Mouse (Mus musculus) gastrocnemius, postnatal 4 days (tissue): Measurements from ENCODE around the gene Pacsin2. TPM values are rescaled to one million over a fixed set of nuclear protein-coding genes. Genes with fewer than 3 reads are reported as not detected.

Experiments
- DNase-seq, 2 experiments: peaks; one replicate each; pipeline ENCODE4 v3.0.0; 2021 to 2022; ENCODE audit warnings: low spot score in 2 of 2, mixed read lengths in 2 of 2
- total RNA-seq, 2 experiments: library from RNA; stranded (reverse); gene quantifications; 2 replicates each; pipeline ENCODE4 v1.2.3; 2021

Pacsin2 gene
- total RNA-seq, 2 experiments from 2014 or later, result 62.7 to 66.9 TPM

DNA sequence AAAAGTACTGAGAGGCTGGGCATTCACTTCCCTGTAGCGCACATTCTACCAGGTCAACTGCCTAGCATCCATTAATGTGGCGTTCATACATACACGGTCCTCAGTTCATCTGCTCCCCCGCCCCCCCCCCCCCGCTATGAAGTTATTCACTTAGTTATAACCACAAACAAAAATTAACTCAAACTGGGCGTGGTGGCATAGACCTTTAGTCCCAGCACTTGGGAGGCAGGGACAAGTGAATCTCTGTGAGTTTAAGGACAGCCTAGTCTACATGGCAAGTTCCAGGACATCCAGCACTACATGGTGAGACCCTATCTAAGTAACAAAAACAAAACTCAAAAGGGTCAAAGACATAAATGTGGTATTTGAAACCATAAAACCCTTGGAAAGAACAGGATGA is 125.5 kb downstream of the Pacsin2 start:
- no peak for DNase-seq

DNA sequence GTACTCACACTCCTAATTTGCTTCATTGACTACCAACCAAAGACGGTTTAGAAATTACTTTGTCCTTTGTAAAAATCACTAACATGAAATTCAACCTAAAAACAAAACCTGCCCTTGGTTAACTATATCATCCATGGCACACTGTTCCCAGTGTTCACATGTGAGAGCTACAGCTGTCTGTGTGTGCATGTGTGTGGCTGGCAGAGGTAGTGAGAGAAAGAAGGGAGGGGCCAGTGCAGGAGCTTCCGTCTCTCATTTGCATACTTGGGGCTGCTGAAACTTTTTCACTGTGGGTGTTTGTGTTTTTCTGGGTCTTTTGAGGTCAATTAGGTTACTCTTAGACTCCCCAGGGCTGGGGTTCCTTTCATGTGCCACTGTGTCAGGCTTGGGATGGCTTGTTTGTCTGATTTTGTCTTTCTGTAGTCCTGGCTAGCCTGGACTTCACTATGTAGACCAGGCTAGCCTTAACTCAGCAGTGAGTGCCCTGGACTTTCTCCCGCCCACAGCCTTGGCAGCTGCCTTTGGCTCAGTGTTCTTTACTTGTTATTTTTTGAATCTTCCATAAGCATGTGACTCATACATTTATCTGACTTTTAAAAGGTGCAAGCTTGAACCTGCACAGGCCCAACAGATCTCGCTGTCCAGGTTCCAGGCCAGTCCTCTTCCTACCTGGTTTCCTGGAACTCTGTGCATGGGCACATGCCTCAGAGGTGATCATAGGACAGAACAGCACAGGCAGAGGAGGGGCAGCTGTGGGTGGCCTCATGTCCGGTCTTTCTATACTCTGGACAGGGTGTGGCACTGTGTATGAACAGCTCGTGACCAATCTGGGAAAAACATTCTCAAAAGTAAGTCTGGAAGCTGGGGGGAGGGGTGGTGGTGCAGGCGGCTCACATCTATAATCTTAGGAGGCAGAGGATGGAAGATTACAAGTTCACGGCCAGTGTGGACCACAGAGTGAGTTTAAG is 126.2 kb downstream of the Pacsin2 start:
- DNase-seq, result no peak

DNA sequence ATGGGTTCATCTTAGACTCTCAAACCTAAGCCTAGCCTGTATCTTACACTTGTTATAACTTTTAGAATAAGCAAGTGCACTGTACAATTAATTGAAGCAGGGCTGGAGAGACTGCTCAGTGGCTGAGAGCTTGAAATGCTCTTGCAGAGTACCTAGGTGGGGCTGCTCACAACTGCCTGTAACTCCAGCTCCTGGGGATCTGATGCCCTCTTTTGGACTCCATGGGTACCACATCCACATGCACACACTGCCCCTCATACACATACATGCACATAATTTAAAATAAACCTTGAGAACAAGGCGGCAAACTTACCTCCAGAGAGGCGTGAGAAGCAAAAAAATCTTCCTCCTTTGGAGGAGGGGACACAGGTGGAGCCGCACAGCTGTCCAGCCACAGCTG is 132.0 kb downstream of the Pacsin2 start:
- no peak for DNase-seq

DNA sequence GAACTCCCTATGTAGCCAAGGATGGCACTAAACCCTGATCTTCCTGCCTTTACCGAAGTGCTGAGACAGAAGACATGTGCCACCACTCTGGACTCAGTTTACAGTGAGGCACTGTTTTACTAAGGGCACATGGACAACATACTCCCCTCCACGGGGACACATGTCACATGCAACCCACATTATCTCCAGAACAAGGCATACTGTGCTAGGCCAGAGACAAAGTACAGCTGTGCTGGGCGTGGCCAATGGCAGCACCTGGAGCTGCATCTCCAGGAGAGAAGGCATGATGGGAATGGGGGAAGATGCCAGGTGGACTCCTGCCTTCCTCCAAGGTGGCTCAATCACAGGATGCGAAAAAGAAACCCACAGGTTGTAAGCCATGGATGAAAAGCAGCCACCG is 135.5 kb downstream of the Pacsin2 start:
- no peak for DNase-seq

Other genes with a start within 250 kb of the Pacsin2 start
- gene A4galt, start 212.8 kb downstream of the Pacsin2 start, total RNA-seq, result 10 to 100 TPM in 1 of 2 experiments, 1 to 10 TPM in 1; 9.7 to 11.0 TPM
- 10 to 100 TPM; 25.4 to 27.4 TPM for gene Arfgap3, start 114.4 kb downstream of the Pacsin2 start, total RNA-seq
- gene Ttll1, start 46.3 kb upstream of the Pacsin2 start, total RNA-seq, result 1 to 10 TPM; 7.2 to 8.2 TPM
- 1 to 10 TPM; 2.7 to 4.0 TPM for gene Bik, start 62.3 kb upstream of the Pacsin2 start, total RNA-seq
- gene Tspo, start 99.0 kb upstream of the Pacsin2 start, total RNA-seq, result 10 to 100 TPM; 25.5 to 38.0 TPM
- gene Mcat, start 99.2 kb upstream of the Pacsin2 start, total RNA-seq, result 10 to 100 TPM; 29.8 to 31.3 TPM
- 10 to 100 TPM; 15.5 to 17.6 TPM for gene Ttll12, start 130.6 kb upstream of the Pacsin2 start, total RNA-seq